Comparison of ENCODE assay signal across 25 mouse cellular contexts in genomic region chr12:28666734-28667133, GRCm38 (mm10). TPM values are rescaled to one million over a fixed set of nuclear protein-coding genes. Genes with fewer than 3 reads are reported as not detected.
DNase-seq lines count a peak whose midpoint lies in the region; ATAC-seq and TF ChIP-seq lines count a peak whose summit lies in the region.
"Had no signal": no experiment of that assay in that cellular context is flagged by ENCODE, and none has a peak within 500 bp of the region (broad histone marks: within the 10 kb centered on the region; RNA-seq: fewer than 3 reads in every experiment).

No protein-coding gene starts in this region.

- WGBS in hindbrain, embryonic 10.5 days, result 76% methylated on average over 4 of the region's 4 CpGs
- WGBS in hindbrain, embryonic 12.5 days, result 76% methylated on average over 4 of the region's 4 CpGs
- WGBS in liver, postnatal 0 days (ENCODE audit: insufficient replicate concordance), result 52% methylated on average over 4 of the region's 4 CpGs
- WGBS in lung, adult 2 months, result 17% methylated on average over 4 of the region's 4 CpGs
- WGBS in embryonic facial prominence, embryonic 10.5 days, result 79% methylated on average over 4 of the region's 4 CpGs

- no peaks in the 10 kb centered on the region for H3K9me3 ChIP-seq in hindbrain, embryonic 10.5 days
- no peaks in the 10 kb centered on the region for H3K9me3 ChIP-seq in hindbrain, embryonic 12.5 days (replicated peaks)
- H3K9me3 ChIP-seq in liver, postnatal 0 days (ENCODE audit: low read length), result no peaks in the 10 kb centered on the region
- no peaks in the 10 kb centered on the region for H3K9me3 ChIP-seq in embryonic facial prominence, embryonic 10.5 days
- H3K9me3 ChIP-seq: forebrain, embryonic 13.5 days; G1E; heart, embryonic 15.5 days; hindbrain, embryonic 13.5 days; stomach, embryonic 15.5 days had no signal

- DNase-seq in hindbrain, embryonic 10.5 days (ENCODE audit: low spot score), result no peak
- no peak for DNase-seq in liver, postnatal 0 days
- DNase-seq in liver, result no peak
- DNase-seq in lung, postnatal 10 days, result peak; percentile 13
- DNase-seq in lung, adult 2 months, result no peak
- no peak for DNase-seq in embryonic facial prominence, embryonic 10.5 days (ENCODE audit: low spot score)
- DNase-seq: adrenal gland, postnatal 10 days; cerebellum, adult 8-10 months; cerebellum, postnatal 25 days; gastrocnemius, postnatal 10 days; kidney, adult 11 months; kidney, postnatal 14 days; layer of hippocampus, adult 9-11 months; midbrain, embryonic 14.5 days; right cerebral cortex, postnatal 25 days; thymus, adult 18-20 months; thymus, postnatal 25 days had no signal

- no peak overlapping the region for H3K4me3 ChIP-seq in hindbrain, embryonic 10.5 days
- no peak overlapping the region for H3K4me3 ChIP-seq in hindbrain, embryonic 12.5 days
- no peak overlapping the region for H3K4me3 ChIP-seq in liver, postnatal 0 days (ENCODE audit: low read depth, low read length)
- H3K4me3 ChIP-seq in lung, adult 2 months (replicated peaks; ENCODE audit: extremely low read depth, low read depth, low read length), result no peak overlapping the region
- no peak overlapping the region for H3K4me3 ChIP-seq in embryonic facial prominence, embryonic 10.5 days
- H3K4me3 ChIP-seq: forebrain, embryonic 13.5 days; heart, embryonic 15.5 days; hindbrain, embryonic 13.5 days; stomach, embryonic 15.5 days had no signal

- no peak overlapping the region for H3K9ac ChIP-seq in hindbrain, embryonic 12.5 days
- H3K9ac ChIP-seq in liver, postnatal 0 days (replicated peaks), result no peak overlapping the region
- H3K9ac ChIP-seq: forebrain, embryonic 13.5 days; heart, embryonic 15.5 days; hindbrain, embryonic 13.5 days; liver, embryonic 14.5 days; stomach, embryonic 15.5 days had no signal

- H3K36me3 ChIP-seq in hindbrain, embryonic 10.5 days, result 0 out of 2 replicates have a peak, but pooled peaks cover 6% of the 10 kb centered on the region
- 0 out of 2 replicates have a peak, but pooled peaks cover 6% of the 10 kb centered on the region for H3K36me3 ChIP-seq in hindbrain, embryonic 12.5 days
- H3K36me3 ChIP-seq in liver, postnatal 0 days (replicated peaks; ENCODE audit: insufficient read depth, low read length), result no peaks in the 10 kb centered on the region
- peaks cover 9% of the 10 kb centered on the region; the same call in 1 of the 2 replicates for H3K36me3 ChIP-seq in embryonic facial prominence, embryonic 10.5 days (replicated peaks)
- H3K36me3 ChIP-seq: heart, embryonic 15.5 days; stomach, embryonic 15.5 days had no signal

- no peak for TF ChIP-seq CTCF in liver, postnatal 0 days (IDR thresholded peaks at IDR 0.05; ENCODE audit: low read depth)
- TF ChIP-seq CTCF in lung, adult 2 months (IDR thresholded peaks at IDR 0.05; ENCODE audit: insufficient read depth, low read length), result no peak

- H3K4me1 ChIP-seq in hindbrain, embryonic 10.5 days (replicated peaks), result peaks cover 10% of the 10 kb centered on the region
- H3K4me1 ChIP-seq in hindbrain, embryonic 12.5 days, result no peaks in the 10 kb centered on the region
- peaks cover 19% of the 10 kb centered on the region for H3K4me1 ChIP-seq in liver, postnatal 0 days (ENCODE audit: insufficient read depth)
- peaks cover 7% of the 10 kb centered on the region; the same call in 1 of the 2 replicates for H3K4me1 ChIP-seq in lung, adult 2 months (ENCODE audit: control insufficient read depth, insufficient read depth, low read length)
- H3K4me1 ChIP-seq in embryonic facial prominence, embryonic 10.5 days, result peaks cover 14% of the 10 kb centered on the region

- no peak overlapping the region for H3K4me2 ChIP-seq in hindbrain, embryonic 12.5 days (replicated peaks)
- 0 out of 2 replicates have a peak overlapping the region, but pooled peaks have one; percentile 2 for H3K4me2 ChIP-seq in liver, postnatal 0 days (ENCODE audit: low read depth, low read length)
- H3K4me2 ChIP-seq: forebrain, embryonic 13.5 days; heart, embryonic 15.5 days; hindbrain, embryonic 13.5 days; stomach, embryonic 15.5 days had no signal

- no peak for ATAC-seq in hindbrain, embryonic 12.5 days (ENCODE audit: low FRiP score)
- ATAC-seq in liver, postnatal 0 days, result peak; percentile 79
- ATAC-seq: forebrain, embryonic 13.5 days had no signal

- H3K27ac ChIP-seq in hindbrain, embryonic 10.5 days, result 0 out of 2 replicates have a peak overlapping the region, but pooled peaks have one; percentile 12
- H3K27ac ChIP-seq in hindbrain, embryonic 12.5 days, result no peak overlapping the region
- H3K27ac ChIP-seq in liver, postnatal 0 days (ENCODE audit: low read depth), result no peak overlapping the region
- H3K27ac ChIP-seq in embryonic facial prominence, embryonic 10.5 days (replicated peaks), result peak overlapping the region; percentile 7; the same call in 1 of the 2 replicates
- H3K27ac ChIP-seq: forebrain, embryonic 13.5 days; heart, embryonic 15.5 days; hindbrain, embryonic 13.5 days; liver, embryonic 14.5 days; stomach, embryonic 15.5 days had no signal

- no peak for TF ChIP-seq EP300 in liver, postnatal 0 days (IDR thresholded peaks at IDR 0.05; ENCODE audit: low read depth)

- no peak for TF ChIP-seq POLR2A in lung, adult 2 months (IDR thresholded peaks at IDR 0.05; ENCODE audit: borderline replicate concordance, extremely low read depth, low read depth, low read length)

- no peaks in the 10 kb centered on the region for H3K27me3 ChIP-seq in hindbrain, embryonic 10.5 days (ENCODE audit: insufficient read depth, poor library complexity, severe bottlenecking)
- H3K27me3 ChIP-seq in hindbrain, embryonic 12.5 days, result no peaks in the 10 kb centered on the region
- H3K27me3 ChIP-seq in liver, postnatal 0 days (ENCODE audit: insufficient read depth, low read length), result no peaks in the 10 kb centered on the region
- no peaks in the 10 kb centered on the region for H3K27me3 ChIP-seq in embryonic facial prominence, embryonic 10.5 days (replicated peaks; ENCODE audit: low read depth, poor library complexity, severe bottlenecking)
- H3K27me3 ChIP-seq: forebrain, embryonic 13.5 days; heart, embryonic 15.5 days; hindbrain, embryonic 13.5 days; stomach, embryonic 15.5 days had no signal

RNA-seq across cellular contexts. Expression of gene Adi1, which starts 8.3 kb away (rescaled TPM):
- polyA plus RNA-seq in hindbrain, embryonic 10.5 days (2016; fragmentation: Nextera tagmentation; extraction: Ambion mirVana), result 45.5 and 49.1 TPM in 2 replicates
- 40.3 and 46.3 TPM in 2 replicates for polyA plus RNA-seq in hindbrain, embryonic 12.5 days (2016; fragmentation: Nextera tagmentation; extraction: Ambion mirVana)
- 91.6 and 104 TPM in 2 replicates for polyA plus RNA-seq in liver, postnatal 0 days (2015; fragmentation: Nextera tagmentation; extraction: Ambion mirVana)
- polyA plus RNA-seq in lung, adult 2 months (2012; rRNA removed), result 14.1 and 22.8 TPM in 2 replicates
- 56.9 and 62.2 TPM in 2 replicates for polyA plus RNA-seq in embryonic facial prominence, embryonic 10.5 days (2016; fragmentation: Nextera tagmentation; extraction: Ambion mirVana)

RNA-seq across cellular contexts. Expression of gene Rnaseh1, which starts 17.3 kb away (rescaled TPM):
- 33.0 and 34.8 TPM in 2 replicates for polyA plus RNA-seq in hindbrain, embryonic 10.5 days (2016; fragmentation: Nextera tagmentation; extraction: Ambion mirVana)
- 26.7 and 31.5 TPM in 2 replicates for polyA plus RNA-seq in hindbrain, embryonic 12.5 days (2016; fragmentation: Nextera tagmentation; extraction: Ambion mirVana)
- polyA plus RNA-seq in liver, postnatal 0 days (2015; fragmentation: Nextera tagmentation; extraction: Ambion mirVana), result 9.6 and 10.4 TPM in 2 replicates
- polyA plus RNA-seq in lung, adult 2 months (2012; rRNA removed), result 9.1 and 11.7 TPM in 2 replicates
- 34.3 and 35.1 TPM in 2 replicates for polyA plus RNA-seq in embryonic facial prominence, embryonic 10.5 days (2016; fragmentation: Nextera tagmentation; extraction: Ambion mirVana)

RNA-seq across cellular contexts. Expression of gene Rps7, which starts 31.0 kb away (rescaled TPM):
- polyA plus RNA-seq in hindbrain, embryonic 10.5 days (2016; fragmentation: Nextera tagmentation; extraction: Ambion mirVana), result 571 and 654 TPM in 2 replicates
- 614 and 629 TPM in 2 replicates for polyA plus RNA-seq in hindbrain, embryonic 12.5 days (2016; fragmentation: Nextera tagmentation; extraction: Ambion mirVana)
- 493 and 504 TPM in 2 replicates for polyA plus RNA-seq in liver, postnatal 0 days (2015; fragmentation: Nextera tagmentation; extraction: Ambion mirVana)
- polyA plus RNA-seq in lung, adult 2 months (2012; rRNA removed), result 158 and 175 TPM in 2 replicates
- polyA plus RNA-seq in embryonic facial prominence, embryonic 10.5 days (2016; fragmentation: Nextera tagmentation; extraction: Ambion mirVana), result 685 and 712 TPM in 2 replicates

RNA-seq across cellular contexts. Expression of gene Colec11, which starts 43.6 kb away (rescaled TPM):
- 0.12 and 0.25 TPM in 2 replicates for polyA plus RNA-seq in hindbrain, embryonic 10.5 days (2016; fragmentation: Nextera tagmentation; extraction: Ambion mirVana)
- 0.35 and 0.60 TPM in 2 replicates for polyA plus RNA-seq in hindbrain, embryonic 12.5 days (2016; fragmentation: Nextera tagmentation; extraction: Ambion mirVana)
- 37.9 and 41.0 TPM in 2 replicates for polyA plus RNA-seq in liver, postnatal 0 days (2015; fragmentation: Nextera tagmentation; extraction: Ambion mirVana)
- polyA plus RNA-seq in lung, adult 2 months (2012; rRNA removed), result 0.91 and 1.0 TPM in 2 replicates
- 0.10 and 0.31 TPM in 2 replicates for polyA plus RNA-seq in embryonic facial prominence, embryonic 10.5 days (2016; fragmentation: Nextera tagmentation; extraction: Ambion mirVana)
- polyA plus RNA-seq: embryonic facial prominence, embryonic 11.5 days; G1E had no signal

Comparison
In these comparisons a context has a peak if more than half of its experiments do, and no peak if none do; other contexts are left out.
1. H3K27ac ChIP-seq: peak in hindbrain, embryonic 10.5 days (single experiment) and embryonic facial prominence, embryonic 10.5 days (single experiment); none in hindbrain, embryonic 12.5 days (single experiment) and liver, postnatal 0 days (single experiment).